In genomic region chr19:44363529-44363928, GRCm38 (mm10) we compare ENCODE assay signal across 7 mouse cellular contexts. TPM values are rescaled to one million over a fixed set of nuclear protein-coding genes. Genes with fewer than 3 reads are reported as not detected.
A peak's percentile ranks its signal among the peaks of the same experiment; 100 is the strongest.
DNase-seq lines count a peak whose midpoint lies in the region; ATAC-seq and TF ChIP-seq lines count a peak whose summit lies in the region.

No protein-coding gene starts in this region.

- TF ChIP-seq RAD21 in MEL (IDR thresholded peaks at IDR 0.05; ENCODE audit: low read depth, low read length): peak; percentile 100

- peak; percentile 99 for ATAC-seq in megakaryocyte, adult 5-6 weeks (ENCODE audit: poor library complexity, severe bottlenecking)

- no peaks in the 10 kb centered on the region; a peak in 1 of 4 replicates for H3K4me1 ChIP-seq in MEL (ENCODE audit: control insufficient read depth in 1 of 2, insufficient read depth in 2 of 2, low read length in 2 of 2)
- H3K4me1 ChIP-seq in embryonic fibroblast, embryonic 13.5 days (ENCODE audit: control insufficient read depth, insufficient read depth, low read length): no peaks in the 10 kb centered on the region

- TF ChIP-seq POLR2A in MEL (IDR thresholded peaks at IDR 0.05; ENCODE audit: control insufficient read depth in 1 of 2, insufficient read depth in 1 of 2, low read depth in 1 of 2, low read length in 2 of 2, poor library complexity in 1 of 2): no peak
- TF ChIP-seq POLR2A in embryonic fibroblast, embryonic 13.5 days (IDR thresholded peaks at IDR 0.05; ENCODE audit: low read depth, low read length): no peak

- H3K9me3 ChIP-seq in MEL (replicated peaks; ENCODE audit: insufficient read depth, low read length): no peaks in the 10 kb centered on the region

- TF ChIP-seq EP300 in MEL (IDR thresholded peaks at IDR 0.05; ENCODE audit: low read depth in 1 of 2, low read length in 2 of 2): peak; percentile 42 to 49; a peak in 2 of 4 replicates

- H3K79me2 ChIP-seq in MEL (ENCODE audit: control insufficient read depth, insufficient read depth, low read length, poor library complexity): no peaks in the 10 kb centered on the region

- TF ChIP-seq CTCF in MEL (IDR thresholded peaks at IDR 0.05 in 2 of 3, conservative IDR thresholded peaks at IDR 0.05 in 1 of 3; ENCODE audit: control insufficient read depth in 1 of 3, insufficient read depth in 1 of 3, low read depth in 2 of 3, low read length in 3 of 3, poor library complexity in 1 of 3, severe bottlenecking in 1 of 3): peak in 2 of 3 experiments; percentile 94 to 100; a peak in 5 of 6 replicates
- peak; percentile 99 for TF ChIP-seq CTCF in embryonic fibroblast, embryonic 13.5 days (IDR thresholded peaks at IDR 0.05; ENCODE audit: borderline replicate concordance, insufficient read depth, low read length)

- no peak overlapping the region for H3K27ac ChIP-seq in MEL (ENCODE audit: control insufficient read depth, low read depth, low read length)
- H3K27ac ChIP-seq in embryonic fibroblast, embryonic 13.5 days (ENCODE audit: insufficient read depth, low read length): no peak overlapping the region

- no peak overlapping the region for H3K9ac ChIP-seq in MEL (ENCODE audit: control insufficient read depth, low read depth, low read length, poor library complexity, severe bottlenecking)

- DNase-seq in MEL (ENCODE audit: low read depth, low spot score): peak; percentile 95
- DNase-seq in adrenal gland, postnatal 36 days: peak; percentile 86 to 89
- peak; percentile 79 for DNase-seq in heart, postnatal 4 days
- DNase-seq in left cerebral cortex, adult 18-20 months (ENCODE audit: low spot score in 2 of 2): peak; percentile 63 to 74
- DNase-seq in spleen, adult 18-20 months: peak; percentile 69 to 78

- peaks cover 0 to 3% of the 10 kb centered on the region in 2 experiments; a peak in 3 of 4 replicates for H3K27me3 ChIP-seq in MEL (ENCODE audit: control insufficient read depth in 1 of 2, insufficient read depth in 2 of 2, low read length in 2 of 2)

- no peaks in the 10 kb centered on the region for H3K36me3 ChIP-seq in MEL (ENCODE audit: control insufficient read depth in 1 of 2, insufficient read depth in 2 of 2, low read length in 2 of 2)

- 0 out of 4 replicates have a peak overlapping the region, but pooled peaks of 1 of the 2 experiments have one; percentile 6 for H3K4me3 ChIP-seq in MEL (ENCODE audit: control insufficient read depth in 1 of 2, insufficient read depth in 1 of 2, low read depth in 2 of 2, low read length in 2 of 2)
- H3K4me3 ChIP-seq in embryonic fibroblast, embryonic 13.5 days (ENCODE audit: insufficient read depth, low read length): no peak overlapping the region

TF ChIP-seq in MEL, 35 proteins besides CTCF, POLR2A, EP300 and RAD21:
- TF ChIP-seq MEF2A (IDR thresholded peaks at IDR 0.05; ENCODE audit: extremely low read depth, insufficient replicate concordance, low read depth, low read length, poor library complexity, severe bottlenecking) (0 out of 2 replicates have a peak, but pooled peaks have one; percentile 11), SIN3A (IDR thresholded peaks at IDR 0.05; ENCODE audit: low read length) (peak; percentile 71; the same call in 1 of the 2 replicates), ZC3H11A (IDR thresholded peaks at IDR 0.05; ENCODE audit: low read depth, low read length) (peak; percentile 100), HCFC1 (IDR thresholded peaks at IDR 0.05; ENCODE audit: low read depth, low read length) (0 out of 2 replicates have a peak, but pooled peaks have one; percentile 40), NRF1 (IDR thresholded peaks at IDR 0.05; ENCODE audit: insufficient read depth, low read depth, low read length, poor library complexity, severe bottlenecking) (peak; percentile 42; the same call in 1 of the 2 replicates), RCOR1 (IDR thresholded peaks at IDR 0.05; ENCODE audit: low read depth, low read length) (peak; percentile 62; the same call in 1 of the 2 replicates), MXI1 (IDR thresholded peaks at IDR 0.05; ENCODE audit: low read depth, low read length) (peak; percentile 47; the same call in 1 of the 2 replicates), TAL1 (IDR thresholded peaks at IDR 0.05; ENCODE audit: low read length) (no peak), USF1 (IDR thresholded peaks at IDR 0.05; ENCODE audit: low read depth, low read length) (peak; percentile 78), TBP (IDR thresholded peaks at IDR 0.05; ENCODE audit: low read depth, low read length) (0 out of 2 replicates have a peak, but pooled peaks have one; percentile 54), POLR2AphosphoS5 (IDR thresholded peaks at IDR 0.05; ENCODE audit: borderline replicate concordance, low read depth, low read length) (no peak), GATA1 (IDR thresholded peaks at IDR 0.05; ENCODE audit: low read depth, low read length) (peak; percentile 91), MYC (IDR thresholded peaks at IDR 0.05; ENCODE audit: low read depth, low read length) (peak; percentile 83), MAZ (IDR thresholded peaks at IDR 0.05; ENCODE audit: low read depth, low read length) (0 out of 2 replicates have a peak, but pooled peaks have one; percentile 51), MAX (IDR thresholded peaks at IDR 0.05; ENCODE audit: low read length) (peak; percentile 94), SMC3 (IDR thresholded peaks at IDR 0.05; ENCODE audit: low read depth, low read length) (peak; percentile 100), MYB (IDR thresholded peaks at IDR 0.05; ENCODE audit: low read depth, low read length) (no peak), E2F4 (IDR thresholded peaks at IDR 0.05; ENCODE audit: borderline replicate concordance, low read depth, low read length) (no peak), TCF12 (IDR thresholded peaks at IDR 0.05; ENCODE audit: low read depth, low read length) (peak; percentile 34; the same call in 1 of the 2 replicates), MAFK (IDR thresholded peaks at IDR 0.05; ENCODE audit: borderline replicate concordance, low read depth, low read length) (no peak), BHLHE40 (IDR thresholded peaks at IDR 0.05; ENCODE audit: borderline replicate concordance, low read depth, low read length) (0 out of 2 replicates have a peak, but pooled peaks have one; percentile 40), ZNF384 (IDR thresholded peaks at IDR 0.05; ENCODE audit: low read depth, low read length) (peak; percentile 39; the same call in 1 of the 2 replicates)
TF ChIP-seq in MEL: peak in this region for 17.

RNA-seq across cellular contexts. Expression of gene Scd4, which starts 30.6 kb away (rescaled TPM):
- total RNA-seq in MEL (2012; rRNA removed): 0.16 and 0.31 TPM in 2 replicates
- under 1 TPM in 1 of 2 experiments, not detected in 1; 0.36 TPM for polyA plus RNA-seq in MEL (2012; ENCODE audit: insufficient read depth in 1 of 2, insufficient read length in 2 of 2, low read depth in 1 of 2, low replicate concordance in 2 of 2, missing spikeins in 1 of 2)
- total RNA-seq in adrenal gland, postnatal 36 days (2021): 1 to 10 TPM; 5.1 to 8.5 TPM
- 0.35 and 0.72 TPM in 2 replicates for polyA plus RNA-seq in embryonic fibroblast, embryonic 13.5 days (2011; ENCODE audit: insufficient read length, low read depth, missing spikeins)
- 10 to 100 TPM; 47.7 to 52.4 TPM for total RNA-seq in heart, postnatal 4 days (2021)
- 1 to 10 TPM; 2.2 to 2.7 TPM for total RNA-seq in left cerebral cortex, adult 18-20 months (2021)
- total RNA-seq in megakaryocyte, adult 5-6 weeks (2015): 0.40 TPM in 1 of 2 replicates, not detected in the other
- 0.12 TPM in 1 of 2 replicates, not detected in the other for total RNA-seq in megakaryocyte, adult 5-6 weeks (2017)

RNA-seq across cellular contexts. Expression of gene Scd1, which starts 44.1 kb away (rescaled TPM):
- 100 and 147 TPM in 2 replicates for total RNA-seq in MEL (2012; rRNA removed)
- polyA plus RNA-seq in MEL (2012; ENCODE audit: insufficient read depth in 1 of 2, insufficient read length in 2 of 2, low read depth in 1 of 2, low replicate concordance in 2 of 2, missing spikeins in 1 of 2): 100 to 1,000 TPM in 1 of 2 experiments, not detected in 1; 183 TPM
- total RNA-seq in adrenal gland, postnatal 36 days (2021): 1,000 to 10,000 TPM; 2,304 to 4,221 TPM
- 80.0 and 94.1 TPM in 2 replicates for polyA plus RNA-seq in embryonic fibroblast, embryonic 13.5 days (2011; ENCODE audit: insufficient read length, low read depth, missing spikeins)
- 10 to 100 TPM; 12.3 to 12.9 TPM for total RNA-seq in heart, postnatal 4 days (2021)
- 100 to 1,000 TPM; 126 to 146 TPM for total RNA-seq in left cerebral cortex, adult 18-20 months (2021)
- 0.54 and 0.64 TPM in 2 replicates for total RNA-seq in megakaryocyte, adult 5-6 weeks (2015)
- total RNA-seq in megakaryocyte, adult 5-6 weeks (2017): 0.18 and 0.98 TPM in 2 replicates

Comparison
In these comparisons a context has a peak if more than half of its experiments do, and no peak if none do; other contexts are left out.
1. RNA of gene Scd4, which starts 30.6 kb away (total RNA-seq): 47.7 to 52.4 TPM in heart, postnatal 4 days; 5.1 to 8.5 TPM in adrenal gland, postnatal 36 days, 2.2 to 2.7 TPM in left cerebral cortex, adult 18-20 months, 0.12 to 0.40 TPM in megakaryocyte, adult 5-6 weeks and 0.16 to 0.31 TPM in MEL; every median in the first group is over 4 times any median in the second.
2. RNA of gene Scd1, which starts 44.1 kb away (total RNA-seq): 2,304 to 4,221 TPM in adrenal gland, postnatal 36 days; 126 to 146 TPM in left cerebral cortex, adult 18-20 months, 100 to 147 TPM in MEL, 12.3 to 12.9 TPM in heart, postnatal 4 days and 0.18 to 0.98 TPM in megakaryocyte, adult 5-6 weeks; every median in the first group is over 10 times any median in the second.
3. Peak in every context shown above with its lines, with median percentiles within 50 percentile points of each other: DNase-seq.